Mouse (Mus musculus): ENCODE results near the gene Rnf31. TPM values are rescaled to one million over a fixed set of nuclear protein-coding genes. Genes with fewer than 3 reads are reported as not detected.

Rnf31 gene
- polyA plus RNA-seq, 1 experiment: 11.2 TPM

DNA sequence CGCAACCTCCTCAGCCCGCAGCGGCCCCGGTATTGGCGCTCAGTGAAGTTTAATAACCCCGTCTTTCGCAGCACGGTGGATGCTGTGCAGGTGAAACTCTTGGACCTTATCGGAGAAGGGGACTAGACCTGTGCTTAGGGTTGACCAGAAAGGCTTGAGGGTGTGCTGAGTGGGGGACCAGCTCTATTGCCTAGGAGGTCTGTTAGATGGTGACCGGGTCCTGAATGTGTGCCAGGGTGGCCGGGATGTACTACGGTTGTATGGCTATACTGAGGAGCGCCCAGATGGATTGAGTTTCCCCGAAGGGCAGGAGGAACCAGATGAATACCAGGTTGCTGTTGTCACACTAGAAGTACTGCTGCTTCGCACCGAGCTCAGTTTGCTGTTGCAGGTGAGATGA lies 718 bp downstream of the Rnf31 start:
- H3K36me3 ChIP-seq (ENCODE audit: control insufficient read depth, insufficient read depth): peaks cover 6% of the 10 kb centered on the region
- H3ac ChIP-seq (ENCODE audit: control insufficient read depth, insufficient read length): peak overlapping the region; percentile 46

DNA sequence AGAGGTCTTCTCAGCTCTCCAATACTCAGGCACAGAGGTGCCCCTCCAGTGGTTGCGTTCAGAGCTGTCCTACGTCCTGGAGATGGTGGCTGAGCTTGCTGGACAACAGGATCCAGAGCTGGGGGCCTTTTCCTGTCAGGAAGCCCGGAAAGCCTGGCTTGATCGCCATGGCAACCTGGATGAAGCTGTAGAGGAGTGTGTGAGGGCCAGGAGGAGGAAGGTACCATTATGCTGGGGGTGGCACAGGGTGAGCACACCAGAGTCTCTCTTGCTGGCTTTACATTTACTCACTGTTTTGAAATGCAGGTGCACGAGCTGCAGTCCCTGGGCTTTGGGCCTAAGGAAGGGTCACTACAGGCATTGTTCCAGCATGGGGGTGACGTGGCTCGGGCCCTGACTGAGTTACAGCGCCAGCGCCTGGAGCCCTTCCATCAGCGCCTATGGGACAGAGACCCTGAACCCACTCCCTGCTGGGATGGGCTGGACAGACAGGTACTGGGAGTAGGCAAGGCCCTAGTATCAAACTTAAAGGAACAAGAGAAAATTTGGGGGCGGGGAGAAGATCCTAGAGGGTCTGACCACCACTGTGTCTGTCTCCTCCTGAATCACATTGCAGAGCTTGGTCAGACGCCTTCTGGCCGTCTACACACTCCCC lies 4.7 kb downstream of the Rnf31 start:
- Histone ChIP-seq H3K4me3 (no peak overlapping the region), H3ac (ENCODE audit: control insufficient read depth, insufficient read length) (no peak overlapping the region), H3K27me3 (ENCODE audit: control insufficient read depth, insufficient read depth, insufficient read length) (no peaks in the 10 kb centered on the region), H3K4me2 (ENCODE audit: low read depth) (no peak overlapping the region), H3K36me3 (ENCODE audit: control insufficient read depth, insufficient read depth) (peaks cover 16% of the 10 kb centered on the region), H3K79me2 (ENCODE audit: control insufficient read depth, insufficient read depth) (peaks cover 18% of the 10 kb centered on the region)
- TF ChIP-seq USF1 (IDR thresholded peaks at IDR 0.05; ENCODE audit: low read depth) (no peak), MYOD1 (IDR thresholded peaks at IDR 0.05; ENCODE audit: control insufficient read depth in 1 of 3, insufficient read length in 2 of 3, low read depth in 2 of 3) (no peak), SRF (IDR thresholded peaks at IDR 0.05; ENCODE audit: control insufficient read depth, insufficient read length, low read depth) (no peak), TCF12 (IDR thresholded peaks at IDR 0.05; ENCODE audit: insufficient read depth, poor library complexity, severe bottlenecking) (no peak), MAX (IDR thresholded peaks at IDR 0.05; ENCODE audit: low read depth) (no peak), POLR2AphosphoS2 (IDR thresholded peaks at IDR 0.05; ENCODE audit: insufficient read length, low read depth) (no peak), CEBPB (IDR thresholded peaks at IDR 0.05; ENCODE audit: insufficient read depth, poor library complexity, severe bottlenecking) (no peak), REST (IDR thresholded peaks at IDR 0.05; ENCODE audit: insufficient read depth, insufficient read length) (no peak), MYOG (IDR thresholded peaks at IDR 0.05; ENCODE audit: control insufficient read depth in 1 of 3, insufficient read depth in 1 of 3, insufficient read length in 2 of 3, low read depth in 2 of 3) (no peak), E2F4 (IDR thresholded peaks at IDR 0.05; ENCODE audit: insufficient read depth) (no peak), TCF3 (IDR thresholded peaks at IDR 0.05; ENCODE audit: insufficient read length, low read depth) (no peak), POLR2A (IDR thresholded peaks at IDR 0.05; ENCODE audit: insufficient read length, low read depth) (no peak)

More for the DNA sequence above, 718 bp downstream of the Rnf31 start:
- H3K79me2 ChIP-seq (ENCODE audit: control insufficient read depth, insufficient read depth): peaks cover 18% of the 10 kb centered on the region
- peak overlapping the region; percentile 80 for H3K4me2 ChIP-seq (ENCODE audit: low read depth)
- H3K27me3 ChIP-seq (ENCODE audit: control insufficient read depth, insufficient read depth, insufficient read length): no peaks in the 10 kb centered on the region
- TF ChIP-seq REST (IDR thresholded peaks at IDR 0.05; ENCODE audit: insufficient read depth, insufficient read length) (no peak), SRF (IDR thresholded peaks at IDR 0.05; ENCODE audit: control insufficient read depth, insufficient read length, low read depth) (no peak), CEBPB (IDR thresholded peaks at IDR 0.05; ENCODE audit: insufficient read depth, poor library complexity, severe bottlenecking) (no peak), TCF3 (IDR thresholded peaks at IDR 0.05; ENCODE audit: insufficient read length, low read depth) (no peak), POLR2A (IDR thresholded peaks at IDR 0.05; ENCODE audit: insufficient read length, low read depth) (no peak), MAX (IDR thresholded peaks at IDR 0.05; ENCODE audit: low read depth) (no peak), MYOD1 (IDR thresholded peaks at IDR 0.05; ENCODE audit: control insufficient read depth in 1 of 3, insufficient read length in 2 of 3, low read depth in 2 of 3) (no peak), POLR2AphosphoS2 (IDR thresholded peaks at IDR 0.05; ENCODE audit: insufficient read length, low read depth) (no peak), MYOG (IDR thresholded peaks at IDR 0.05; ENCODE audit: control insufficient read depth in 1 of 3, insufficient read depth in 1 of 3, insufficient read length in 2 of 3, low read depth in 2 of 3) (no peak), E2F4 (IDR thresholded peaks at IDR 0.05; ENCODE audit: insufficient read depth) (no peak), TCF12 (IDR thresholded peaks at IDR 0.05; ENCODE audit: insufficient read depth, poor library complexity, severe bottlenecking) (no peak), USF1 (IDR thresholded peaks at IDR 0.05; ENCODE audit: low read depth) (no peak)
- H3K4me3 ChIP-seq: peak overlapping the region; percentile 89

DNA sequence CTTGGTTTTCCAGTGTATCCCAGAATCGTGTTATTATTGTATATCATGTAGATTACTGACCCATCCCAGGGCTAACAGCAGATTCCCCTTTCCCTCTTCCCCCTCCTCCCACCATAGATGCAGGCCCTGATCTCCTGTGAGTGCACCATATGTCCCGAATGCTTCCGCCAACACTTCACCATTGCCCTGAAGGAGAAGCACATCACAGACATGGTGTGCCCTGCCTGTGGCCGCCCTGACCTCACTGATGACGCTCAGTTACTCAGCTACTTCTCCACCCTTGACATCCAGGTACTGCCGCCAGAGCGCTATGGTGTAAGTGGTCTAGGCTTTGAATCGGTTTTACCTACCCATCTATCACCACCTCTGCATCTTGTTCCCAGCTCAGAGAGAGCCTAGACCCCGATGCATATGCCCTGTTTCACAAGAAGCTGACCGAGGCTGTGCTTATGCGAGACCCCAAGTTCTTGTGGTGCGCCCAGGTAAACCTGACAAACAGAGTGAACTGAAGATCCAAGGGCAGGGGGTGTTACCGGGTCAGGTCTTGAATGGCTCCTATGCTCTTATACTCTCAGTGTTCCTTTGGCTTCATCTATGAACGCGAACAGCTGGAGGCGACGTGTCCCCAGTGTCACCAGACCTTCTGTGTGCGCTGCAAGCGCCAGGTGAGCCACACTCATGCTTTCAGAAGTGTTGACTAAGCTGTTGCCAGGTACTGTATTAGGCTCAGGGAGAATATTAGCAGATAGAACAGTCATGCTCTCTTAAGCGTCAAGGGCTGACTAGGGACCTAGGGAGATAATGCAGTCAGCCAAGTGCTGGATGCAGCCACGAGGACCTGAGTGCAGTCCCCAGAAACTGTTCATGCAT lies 7.2 kb downstream of the Rnf31 start:
- Histone ChIP-seq H3K79me2 (ENCODE audit: control insufficient read depth, insufficient read depth) (peaks cover under 1% of the 10 kb centered on the region), H3K27me3 (ENCODE audit: control insufficient read depth, insufficient read depth, insufficient read length) (no peaks in the 10 kb centered on the region), H3K36me3 (ENCODE audit: control insufficient read depth, insufficient read depth) (peaks cover 22% of the 10 kb centered on the region), H3K4me3 (no peak overlapping the region), H3ac (ENCODE audit: control insufficient read depth, insufficient read length) (no peak overlapping the region), H3K4me2 (ENCODE audit: low read depth) (no peak overlapping the region)
- no peak for TF ChIP-seq USF1 (IDR thresholded peaks at IDR 0.05; ENCODE audit: low read depth)
- no peak for TF ChIP-seq E2F4 (IDR thresholded peaks at IDR 0.05; ENCODE audit: insufficient read depth)
- no peak for TF ChIP-seq SRF (IDR thresholded peaks at IDR 0.05; ENCODE audit: control insufficient read depth, insufficient read length, low read depth)
- TF ChIP-seq TCF12 (IDR thresholded peaks at IDR 0.05; ENCODE audit: insufficient read depth, poor library complexity, severe bottlenecking): no peak
- TF ChIP-seq MAX (IDR thresholded peaks at IDR 0.05; ENCODE audit: low read depth): no peak
- no peak for TF ChIP-seq CEBPB (IDR thresholded peaks at IDR 0.05; ENCODE audit: insufficient read depth, poor library complexity, severe bottlenecking)
- TF ChIP-seq MYOG (IDR thresholded peaks at IDR 0.05; ENCODE audit: control insufficient read depth in 1 of 3, insufficient read depth in 1 of 3, insufficient read length in 2 of 3, low read depth in 2 of 3): no peak
- no peak for TF ChIP-seq POLR2AphosphoS2 (IDR thresholded peaks at IDR 0.05; ENCODE audit: insufficient read length, low read depth)
- TF ChIP-seq POLR2A (IDR thresholded peaks at IDR 0.05; ENCODE audit: insufficient read length, low read depth): no peak

DNA sequence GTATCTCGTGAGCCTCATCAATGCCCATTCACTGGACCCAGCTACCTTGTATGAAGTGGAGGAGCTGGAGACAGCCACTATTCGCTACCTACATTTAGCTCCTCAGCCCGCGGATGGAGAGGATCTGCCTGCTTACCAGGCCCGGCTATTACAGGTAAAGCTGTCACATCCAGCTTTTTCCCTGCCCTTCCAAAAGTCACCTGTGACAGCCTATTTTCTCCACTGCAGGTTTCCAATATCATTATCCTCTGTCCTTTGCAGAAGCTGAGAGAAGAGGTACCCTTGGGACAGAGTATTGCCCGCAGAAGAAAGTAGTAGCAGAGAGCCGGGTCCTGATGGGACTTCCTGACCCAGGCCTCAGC lies 11.7 kb downstream of the Rnf31 start, which contains the start of gene Irf9:
Gene Irf9 (plus strand): TSS at position 301 of the 362 bp plus-strand sequence.
- H3K4me3 ChIP-seq: no peak within 1 kb of the TSS

More for the DNA sequence above, 11.7 kb downstream of the Rnf31 start, which contains the start of gene Irf9:
- Histone ChIP-seq H3K27me3 (ENCODE audit: control insufficient read depth, insufficient read depth, insufficient read length) (no peaks in the 10 kb centered on the region), H3K4me2 (ENCODE audit: low read depth) (peak within 1 kb of the TSS; percentile 55), H3K36me3 (ENCODE audit: control insufficient read depth, insufficient read depth) (peaks cover 20% of the 10 kb centered on the region), H3ac (ENCODE audit: control insufficient read depth, insufficient read length) (no peak within 1 kb of the TSS), H3K79me2 (ENCODE audit: control insufficient read depth, insufficient read depth) (no peaks in the 10 kb centered on the region)
- TF ChIP-seq TCF12 (IDR thresholded peaks at IDR 0.05; ENCODE audit: insufficient read depth, poor library complexity, severe bottlenecking) (no peak), E2F4 (IDR thresholded peaks at IDR 0.05; ENCODE audit: insufficient read depth) (no peak), SRF (IDR thresholded peaks at IDR 0.05; ENCODE audit: control insufficient read depth, insufficient read length, low read depth) (no peak), POLR2A (IDR thresholded peaks at IDR 0.05; ENCODE audit: insufficient read length, low read depth) (no peak), USF1 (IDR thresholded peaks at IDR 0.05; ENCODE audit: low read depth) (no peak), MYOG (IDR thresholded peaks at IDR 0.05; ENCODE audit: control insufficient read depth in 1 of 3, insufficient read depth in 1 of 3, insufficient read length in 2 of 3, low read depth in 2 of 3) (no peak), MYOD1 (IDR thresholded peaks at IDR 0.05; ENCODE audit: control insufficient read depth in 1 of 3, insufficient read length in 2 of 3, low read depth in 2 of 3) (no peak), CEBPB (IDR thresholded peaks at IDR 0.05; ENCODE audit: insufficient read depth, poor library complexity, severe bottlenecking) (no peak), MAX (IDR thresholded peaks at IDR 0.05; ENCODE audit: low read depth) (no peak), REST (IDR thresholded peaks at IDR 0.05; ENCODE audit: insufficient read depth, insufficient read length) (no peak), TCF3 (IDR thresholded peaks at IDR 0.05; ENCODE audit: insufficient read length, low read depth) (no peak), POLR2AphosphoS2 (IDR thresholded peaks at IDR 0.05; ENCODE audit: insufficient read length, low read depth) (no peak)

Data from myocyte (in vitro differentiated cells).